Mouse (Mus musculus): ENCODE data around the gene Kif14. TPM values are rescaled to one million over a fixed set of nuclear protein-coding genes. Genes with fewer than 3 reads are reported as not detected.

Kif14 gene
- polyA plus RNA-seq, 1 experiment from 2014 or later, result 6.0 TPM

GRCm38 (mm10) chr1:136452421-136452820 lies 13.7 kb upstream of the Kif14 start:
- H3K4me3 ChIP-seq, result no peak overlapping the region
- no peak for ATAC-seq
- 82% methylated on average over 5 of the region's 5 CpGs for whole genome bisulfite sequencing
- H3K36me3 ChIP-seq (ENCODE audit: poor library complexity, severe bottlenecking), result no peaks in the 10 kb centered on the region
- H3K4me1 ChIP-seq, result peaks cover 9% of the 10 kb centered on the region; the same call in 1 of the 2 replicates
- peaks cover 26% of the 10 kb centered on the region for H3K27me3 ChIP-seq
- no peak overlapping the region for H3K9ac ChIP-seq
- H3K9me3 ChIP-seq (replicated peaks), result no peaks in the 10 kb centered on the region
- no peak overlapping the region for H3K27ac ChIP-seq
- H3K4me2 ChIP-seq, result no peak overlapping the region

DNA sequence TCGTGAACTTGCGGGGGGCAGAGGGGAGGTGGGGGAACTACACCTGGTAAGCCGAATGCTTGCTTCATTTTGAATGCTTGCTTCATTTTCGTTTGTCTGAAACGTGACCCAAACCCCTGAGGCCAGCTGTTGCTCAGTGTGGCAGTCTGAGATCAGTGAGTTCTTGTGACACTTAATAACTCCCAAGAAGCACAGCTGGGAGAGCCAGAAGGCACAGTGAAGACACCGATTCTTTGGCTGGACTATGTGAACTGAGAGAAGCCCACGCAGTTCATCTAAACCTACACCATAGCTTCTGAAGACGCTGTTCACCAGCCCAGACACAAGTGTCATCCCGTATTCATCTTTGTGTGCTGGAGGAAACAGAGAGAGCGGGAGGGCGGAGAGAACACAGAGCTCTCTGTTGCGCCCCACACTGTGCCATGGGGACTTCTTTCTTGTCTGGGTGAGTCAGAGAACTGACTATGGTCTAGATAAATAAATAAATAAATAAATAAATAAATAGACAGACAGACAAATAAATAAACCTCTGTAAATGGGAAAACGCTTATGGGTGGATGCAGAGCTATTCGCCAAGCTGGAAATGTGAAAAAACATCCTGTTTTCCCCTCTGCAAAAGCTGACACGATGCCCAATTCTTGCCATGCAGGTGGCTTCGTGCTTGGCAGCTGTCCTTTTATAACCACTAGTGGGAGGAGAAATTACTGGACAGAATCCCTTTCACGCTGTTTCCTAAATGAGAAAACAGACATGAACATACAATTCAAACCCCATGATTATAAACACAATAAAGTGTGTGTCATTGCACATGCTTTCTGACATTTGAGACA lies 10.2 kb upstream of the Kif14 start:
- H3K27ac ChIP-seq, result no peak overlapping the region
- no peak for ATAC-seq
- H3K36me3 ChIP-seq (ENCODE audit: poor library complexity, severe bottlenecking), result no peaks in the 10 kb centered on the region
- no peak overlapping the region for H3K9ac ChIP-seq
- no peak overlapping the region for H3K4me2 ChIP-seq
- H3K27me3 ChIP-seq, result peaks cover 39% of the 10 kb centered on the region
- no peaks in the 10 kb centered on the region for H3K9me3 ChIP-seq (replicated peaks)
- H3K4me1 ChIP-seq, result peaks cover 12% of the 10 kb centered on the region; the same call in 1 of the 2 replicates
- WGBS, result 73% methylated on average over 17 of the region's 17 CpGs
- H3K4me3 ChIP-seq, result no peak overlapping the region

- Histone ChIP-seq H3K27ac (no peak overlapping the region), H3K4me1 (peaks cover 12% of the 10 kb centered on the region; the same call in 1 of the 2 replicates), H3K36me3 (ENCODE audit: poor library complexity, severe bottlenecking) (no peaks in the 10 kb centered on the region), H3K9ac (no peak overlapping the region), H3K27me3 (peaks cover 43% of the 10 kb centered on the region), H3K9me3 (replicated peaks) (no peaks in the 10 kb centered on the region), H3K4me3 (no peak overlapping the region), H3K4me2 (no peak overlapping the region)
- no peak for ATAC-seq
- 84% methylated on average over 6 of the region's 6 CpGs for WGBS
Measured at GRCm38 (mm10) chr1:136456741-136457140, 9.4 kb upstream of the Kif14 start.

GRCm38 (mm10) chr1:136457403-136457802 lies 8.7 kb upstream of the Kif14 start:
- Histone ChIP-seq H3K4me3 (no peak overlapping the region), H3K9me3 (replicated peaks) (no peaks in the 10 kb centered on the region), H3K9ac (no peak overlapping the region), H3K4me2 (no peak overlapping the region), H3K4me1 (peaks cover 12% of the 10 kb centered on the region; the same call in 1 of the 2 replicates), H3K27me3 (peaks cover 43% of the 10 kb centered on the region), H3K36me3 (ENCODE audit: poor library complexity, severe bottlenecking) (no peaks in the 10 kb centered on the region), H3K27ac (no peak overlapping the region)
- 54% methylated on average over 4 of the region's 4 CpGs for WGBS
- no peak for ATAC-seq

- H3K9me3 ChIP-seq (replicated peaks), result no peaks in the 10 kb centered on the region
- WGBS, result 22% methylated on average over 9 of the region's 9 CpGs
- H3K4me1 ChIP-seq, result peaks cover 12% of the 10 kb centered on the region; the same call in 1 of the 2 replicates
- no peak overlapping the region for H3K27ac ChIP-seq
- H3K9ac ChIP-seq, result no peak overlapping the region
- no peak overlapping the region for H3K4me3 ChIP-seq
- H3K36me3 ChIP-seq (ENCODE audit: poor library complexity, severe bottlenecking), result no peaks in the 10 kb centered on the region
- 0 out of 2 replicates have a peak, but pooled peaks have one; percentile 37 for ATAC-seq
- H3K4me2 ChIP-seq, result no peak overlapping the region
- peaks cover 43% of the 10 kb centered on the region for H3K27me3 ChIP-seq
Measured at GRCm38 (mm10) chr1:136458691-136459245, 7.4 kb upstream of the Kif14 start.

GRCm38 (mm10) chr1:136462443-136462842 lies 3.7 kb upstream of the Kif14 start:
- WGBS, result 57% methylated on average over 10 of the region's 10 CpGs
- H3K9ac ChIP-seq, result no peak overlapping the region
- no peak overlapping the region for H3K4me3 ChIP-seq
- H3K4me2 ChIP-seq, result no peak overlapping the region
- ATAC-seq, result no peak
- H3K4me1 ChIP-seq, result peaks cover 15% of the 10 kb centered on the region
- no peaks in the 10 kb centered on the region for H3K9me3 ChIP-seq (replicated peaks)
- peaks cover 17% of the 10 kb centered on the region for H3K27me3 ChIP-seq
- no peak overlapping the region for H3K27ac ChIP-seq
- no peaks in the 10 kb centered on the region for H3K36me3 ChIP-seq (ENCODE audit: poor library complexity, severe bottlenecking)

GRCm38 (mm10) chr1:136465168-136465567 lies 975 bp upstream of the Kif14 start:
- Histone ChIP-seq H3K9me3 (replicated peaks) (no peaks in the 10 kb centered on the region), H3K9ac (no peak overlapping the region), H3K36me3 (ENCODE audit: poor library complexity, severe bottlenecking) (peaks cover 20% of the 10 kb centered on the region), H3K27me3 (peaks cover 12% of the 10 kb centered on the region), H3K4me1 (peaks cover 20% of the 10 kb centered on the region), H3K4me2 (no peak overlapping the region), H3K4me3 (no peak overlapping the region), H3K27ac (no peak overlapping the region)
- no peak for ATAC-seq

- no peaks in the 10 kb centered on the region for H3K9me3 ChIP-seq (replicated peaks)
- H3K36me3 ChIP-seq (ENCODE audit: poor library complexity, severe bottlenecking), result peaks cover 42% of the 10 kb centered on the region
- no peaks in the 10 kb centered on the region for H3K27me3 ChIP-seq
- H3K4me3 ChIP-seq, result no peak overlapping the region
- ATAC-seq, result no peak
- no peak overlapping the region for H3K4me2 ChIP-seq
- H3K9ac ChIP-seq, result no peak overlapping the region
- peaks cover 25% of the 10 kb centered on the region for H3K4me1 ChIP-seq
- WGBS, result 93% methylated on average over 4 of the region's 4 CpGs
- no peak overlapping the region for H3K27ac ChIP-seq
Measured at GRCm38 (mm10) chr1:136469408-136469807, 3.3 kb downstream of the Kif14 start.

- Histone ChIP-seq H3K9me3 (replicated peaks) (no peaks in the 10 kb centered on the region), H3K9ac (no peak overlapping the region), H3K4me1 (peaks cover 25% of the 10 kb centered on the region), H3K27ac (no peak overlapping the region), H3K36me3 (ENCODE audit: poor library complexity, severe bottlenecking) (peaks cover 49% of the 10 kb centered on the region), H3K4me2 (no peak overlapping the region), H3K27me3 (no peaks in the 10 kb centered on the region), H3K4me3 (no peak overlapping the region)
- 29% methylated on average over 6 of the region's 6 CpGs for WGBS
- ATAC-seq, result no peak
Measured at GRCm38 (mm10) chr1:136470471-136470870, 4.3 kb downstream of the Kif14 start.

DNA sequence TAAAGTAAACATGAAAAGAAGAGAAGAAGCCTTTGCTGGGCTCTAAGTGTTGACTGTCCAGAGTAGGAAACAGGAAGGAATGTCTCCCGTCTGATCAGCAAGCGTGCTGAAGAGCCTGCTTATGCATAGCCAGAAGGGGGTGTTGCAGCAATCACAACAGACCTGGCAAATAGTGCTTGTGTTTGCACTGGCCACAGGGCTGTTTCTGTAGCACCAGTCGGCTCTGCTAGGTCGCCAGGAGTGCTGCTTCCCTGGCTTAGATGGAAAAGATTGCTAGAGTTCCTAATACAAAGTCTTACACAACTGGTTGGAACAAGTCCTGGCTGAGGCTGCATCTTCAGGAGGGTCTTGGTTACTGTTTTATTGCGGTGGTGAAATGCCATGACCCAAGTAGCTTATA lies 25.5 kb downstream of the Kif14 start:
- H3K9ac ChIP-seq, result no peak overlapping the region
- no peak overlapping the region for H3K4me2 ChIP-seq
- 95% methylated on average over 5 of the region's 5 CpGs for WGBS
- no peak overlapping the region for H3K4me3 ChIP-seq
- H3K27ac ChIP-seq, result no peak overlapping the region
- H3K9me3 ChIP-seq (replicated peaks), result no peaks in the 10 kb centered on the region
- H3K4me1 ChIP-seq, result no peaks in the 10 kb centered on the region
- no peaks in the 10 kb centered on the region for H3K27me3 ChIP-seq
- H3K36me3 ChIP-seq (ENCODE audit: poor library complexity, severe bottlenecking), result peaks cover 84% of the 10 kb centered on the region
- ATAC-seq, result no peak

- Histone ChIP-seq H3K9ac (no peak overlapping the region), H3K36me3 (ENCODE audit: poor library complexity, severe bottlenecking) (peaks cover 84% of the 10 kb centered on the region), H3K9me3 (replicated peaks) (no peaks in the 10 kb centered on the region), H3K27me3 (no peaks in the 10 kb centered on the region), H3K4me3 (no peak overlapping the region), H3K27ac (no peak overlapping the region), H3K4me2 (no peak overlapping the region), H3K4me1 (no peaks in the 10 kb centered on the region)
- WGBS, result 91% methylated on average over 2 of the region's 2 CpGs
- no peak for ATAC-seq
Measured at GRCm38 (mm10) chr1:136492232-136492631, 26.1 kb downstream of the Kif14 start.

GRCm38 (mm10) chr1:136499317-136499716 lies 33.2 kb downstream of the Kif14 start:
- H3K27ac ChIP-seq, result no peak overlapping the region
- H3K36me3 ChIP-seq (ENCODE audit: poor library complexity, severe bottlenecking), result peaks cover 61% of the 10 kb centered on the region
- ATAC-seq, result no peak

More at GRCm38 (mm10) chr1:136499317-136499716, 33.2 kb downstream of the Kif14 start:
- Histone ChIP-seq H3K4me3 (no peak overlapping the region), H3K27me3 (no peaks in the 10 kb centered on the region), H3K9ac (no peak overlapping the region), H3K4me2 (no peak overlapping the region), H3K4me1 (no peaks in the 10 kb centered on the region), H3K9me3 (replicated peaks) (no peaks in the 10 kb centered on the region)
- 92% methylated on average over 13 of the region's 13 CpGs for WGBS
